Mouse (Mus musculus): ENCODE data around the gene Fbln2. TPM values are rescaled to one million over a fixed set of nuclear protein-coding genes. Genes with fewer than 3 reads are reported as not detected.

Fbln2 gene
- polyA plus RNA-seq, 1 experiment from 2014 or later = 7.3 TPM

- WGBS = 76% methylated on average over 4 of the region's 4 CpGs
- H3K27ac ChIP-seq (ENCODE audit: low read depth, low read length) = no peak overlapping the region
Observed at GRCm38 (mm10) chr6:91225346-91225745, 13.1 kb downstream of the Fbln2 start.

DNA sequence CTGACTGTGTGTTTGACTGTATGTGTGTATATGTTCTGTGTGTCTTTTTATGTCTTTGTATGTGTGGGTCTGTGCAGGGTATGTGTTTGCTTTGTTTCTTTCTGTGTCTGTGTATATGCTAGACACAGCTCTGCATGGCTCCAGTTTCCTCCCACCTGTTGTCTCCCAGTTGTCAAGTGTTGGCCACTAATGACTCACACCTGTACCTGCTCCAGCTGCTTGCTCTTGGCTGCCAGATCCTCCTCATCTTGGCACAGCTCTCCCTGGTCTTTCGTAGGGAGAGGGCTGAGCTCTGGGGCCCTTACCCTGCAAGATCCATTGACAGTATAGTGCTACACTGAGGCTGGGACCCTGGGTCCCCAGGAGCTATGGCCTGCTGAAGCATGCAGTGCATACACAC, 13.8 kb downstream of the Fbln2 start:
- Histone ChIP-seq H3K9ac (ENCODE audit: low read length) (no peak overlapping the region), H3K4me3 (ENCODE audit: low read depth, low read length) (no peak overlapping the region), H3K36me3 (ENCODE audit: control insufficient read depth, insufficient read depth, low read length) (no peaks in the 10 kb centered on the region), H3K4me1 (ENCODE audit: control insufficient read depth, insufficient read depth, low read length) (peaks cover 3% of the 10 kb centered on the region; the same call in 1 of the 2 replicates), H3K27me3 (replicated peaks; ENCODE audit: control insufficient read depth, insufficient read depth, low read length) (no peaks in the 10 kb centered on the region), H3K27ac (ENCODE audit: low read depth, low read length) (no peak overlapping the region), H3K4me2 (ENCODE audit: low read length) (no peak overlapping the region), H3K9me3 (replicated peaks; ENCODE audit: control insufficient read depth, low read length) (no peaks in the 10 kb centered on the region)
- 76% methylated on average over 1 of the region's 1 CpGs for WGBS
- DNase-seq (ENCODE audit: low spot score) (no peak), ATAC-seq (no peak)

More at GRCm38 (mm10) chr6:91225346-91225745, 13.1 kb downstream of the Fbln2 start:
- Histone ChIP-seq H3K9me3 (replicated peaks; ENCODE audit: control insufficient read depth, low read length) (no peaks in the 10 kb centered on the region), H3K4me1 (ENCODE audit: control insufficient read depth, insufficient read depth, low read length) (peaks cover 3% of the 10 kb centered on the region; the same call in 1 of the 2 replicates), H3K4me3 (ENCODE audit: low read depth, low read length) (no peak overlapping the region), H3K4me2 (ENCODE audit: low read length) (no peak overlapping the region), H3K27me3 (replicated peaks; ENCODE audit: control insufficient read depth, insufficient read depth, low read length) (no peaks in the 10 kb centered on the region), H3K36me3 (ENCODE audit: control insufficient read depth, insufficient read depth, low read length) (no peaks in the 10 kb centered on the region), H3K9ac (ENCODE audit: low read length) (no peak overlapping the region)
- no peak for ATAC-seq
- DNase-seq (ENCODE audit: low spot score) = no peak

DNA sequence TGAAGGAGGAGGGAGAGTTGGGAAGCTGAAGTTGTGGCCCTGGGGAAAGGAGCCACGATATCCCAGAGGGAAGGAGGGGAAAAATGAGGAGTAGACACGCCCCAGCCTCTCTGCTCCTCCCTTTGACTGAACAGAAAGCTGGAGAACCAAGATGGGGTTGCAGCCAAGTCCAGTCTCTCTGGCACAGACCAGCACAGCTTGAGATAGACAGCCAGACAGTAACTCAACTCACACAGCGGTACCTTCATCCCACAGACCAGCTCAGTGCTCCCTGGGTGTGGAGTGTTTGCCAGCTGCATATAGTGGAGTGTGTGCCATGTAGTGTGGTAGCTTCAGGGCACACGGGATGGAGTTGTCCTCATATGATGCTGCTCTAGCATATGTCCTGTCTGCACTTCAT, 16.7 kb downstream of the Fbln2 start:
- Histone ChIP-seq H3K4me2 (ENCODE audit: low read length) (no peak overlapping the region), H3K36me3 (ENCODE audit: control insufficient read depth, insufficient read depth, low read length) (no peaks in the 10 kb centered on the region), H3K9me3 (replicated peaks; ENCODE audit: control insufficient read depth, low read length) (no peaks in the 10 kb centered on the region), H3K4me1 (ENCODE audit: control insufficient read depth, insufficient read depth, low read length) (no peaks in the 10 kb centered on the region), H3K4me3 (ENCODE audit: low read depth, low read length) (no peak overlapping the region), H3K27me3 (replicated peaks; ENCODE audit: control insufficient read depth, insufficient read depth, low read length) (no peaks in the 10 kb centered on the region), H3K9ac (ENCODE audit: low read length) (no peak overlapping the region), H3K27ac (ENCODE audit: low read depth, low read length) (no peak overlapping the region)
- WGBS = 73% methylated on average over 4 of the region's 4 CpGs
- DNase-seq (ENCODE audit: low spot score) (no peak), ATAC-seq (no peak)

DNA sequence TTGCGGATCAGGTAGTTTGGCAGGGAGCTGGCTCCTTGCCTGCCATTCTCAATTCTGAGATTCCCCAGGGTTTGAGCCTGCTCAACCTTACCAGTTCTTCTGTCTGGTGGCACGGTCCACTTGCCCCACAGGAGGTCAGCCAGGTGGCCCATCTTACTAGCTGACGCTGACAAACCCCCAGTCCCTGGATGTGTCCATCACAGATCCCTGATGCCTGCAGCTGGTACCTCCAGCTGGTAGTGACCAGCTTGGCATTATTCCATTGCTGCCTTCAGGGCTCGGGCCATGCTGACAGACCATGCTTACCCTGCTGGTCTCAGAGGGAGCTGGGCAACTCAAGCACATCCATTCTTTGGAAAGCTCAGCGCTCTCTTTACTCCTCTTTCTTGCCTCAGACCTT, 18.7 kb downstream of the Fbln2 start:
- Histone ChIP-seq H3K4me1 (ENCODE audit: control insufficient read depth, insufficient read depth, low read length) (0 out of 2 replicates have a peak, but pooled peaks cover 3% of the 10 kb centered on the region), H3K27ac (ENCODE audit: low read depth, low read length) (no peak overlapping the region), H3K4me2 (ENCODE audit: low read length) (no peak overlapping the region), H3K9ac (ENCODE audit: low read length) (no peak overlapping the region), H3K9me3 (replicated peaks; ENCODE audit: control insufficient read depth, low read length) (no peaks in the 10 kb centered on the region), H3K27me3 (replicated peaks; ENCODE audit: control insufficient read depth, insufficient read depth, low read length) (no peaks in the 10 kb centered on the region), H3K36me3 (ENCODE audit: control insufficient read depth, insufficient read depth, low read length) (no peaks in the 10 kb centered on the region), H3K4me3 (ENCODE audit: low read depth, low read length) (no peak overlapping the region)
- DNase-seq (ENCODE audit: low spot score) = no peak
- ATAC-seq = no peak
- 88% methylated on average over 5 of the region's 5 CpGs for WGBS

GRCm38 (mm10) chr6:91231523-91231922, 19.3 kb downstream of the Fbln2 start:
- Histone ChIP-seq H3K27me3 (replicated peaks; ENCODE audit: control insufficient read depth, insufficient read depth, low read length) (no peaks in the 10 kb centered on the region), H3K9ac (ENCODE audit: low read length) (no peak overlapping the region), H3K4me1 (ENCODE audit: control insufficient read depth, insufficient read depth, low read length) (0 out of 2 replicates have a peak, but pooled peaks cover 8% of the 10 kb centered on the region), H3K36me3 (ENCODE audit: control insufficient read depth, insufficient read depth, low read length) (no peaks in the 10 kb centered on the region), H3K4me3 (ENCODE audit: low read depth, low read length) (no peak overlapping the region), H3K9me3 (replicated peaks; ENCODE audit: control insufficient read depth, low read length) (no peaks in the 10 kb centered on the region), H3K27ac (ENCODE audit: low read depth, low read length) (no peak overlapping the region), H3K4me2 (ENCODE audit: low read length) (no peak overlapping the region)
- DNase-seq (ENCODE audit: low spot score) (no peak), ATAC-seq (no peak)
- WGBS = 82% methylated on average over 4 of the region's 4 CpGs

GRCm38 (mm10) chr6:91233011-91233410, 20.8 kb downstream of the Fbln2 start:
- no peak overlapping the region for H3K4me2 ChIP-seq (ENCODE audit: low read length)
- no peak overlapping the region for H3K9ac ChIP-seq (ENCODE audit: low read length)
- H3K4me1 ChIP-seq (ENCODE audit: control insufficient read depth, insufficient read depth, low read length) = 0 out of 2 replicates have a peak, but pooled peaks cover 8% of the 10 kb centered on the region
- no peaks in the 10 kb centered on the region for H3K9me3 ChIP-seq (replicated peaks; ENCODE audit: control insufficient read depth, low read length)
- no peak overlapping the region for H3K4me3 ChIP-seq (ENCODE audit: low read depth, low read length)
- DNase-seq (ENCODE audit: low spot score) (no peak), ATAC-seq (no peak)
- H3K36me3 ChIP-seq (ENCODE audit: control insufficient read depth, insufficient read depth, low read length) = no peaks in the 10 kb centered on the region
- 89% methylated on average over 12 of the region's 12 CpGs for WGBS
- no peak overlapping the region for H3K27ac ChIP-seq (ENCODE audit: low read depth, low read length)
- H3K27me3 ChIP-seq (replicated peaks; ENCODE audit: control insufficient read depth, insufficient read depth, low read length) = no peaks in the 10 kb centered on the region

- no peak for DNase-seq (ENCODE audit: low spot score)
- ATAC-seq = no peak
- WGBS = 70% methylated on average over 10 of the region's 10 CpGs
Observed at GRCm38 (mm10) chr6:91233424-91234015, 21.3 kb downstream of the Fbln2 start.

GRCm38 (mm10) chr6:91236006-91236405, 23.8 kb downstream of the Fbln2 start:
- no peak overlapping the region for H3K27ac ChIP-seq (ENCODE audit: low read depth, low read length)
- 0 out of 2 replicates have a peak, but pooled peaks cover 8% of the 10 kb centered on the region for H3K4me1 ChIP-seq (ENCODE audit: control insufficient read depth, insufficient read depth, low read length)
- no peak for ATAC-seq
- H3K9me3 ChIP-seq (replicated peaks; ENCODE audit: control insufficient read depth, low read length) = no peaks in the 10 kb centered on the region
- H3K36me3 ChIP-seq (ENCODE audit: control insufficient read depth, insufficient read depth, low read length) = no peaks in the 10 kb centered on the region
- WGBS = 50% methylated on average over 11 of the region's 11 CpGs
- H3K9ac ChIP-seq (ENCODE audit: low read length) = no peak overlapping the region
- H3K4me2 ChIP-seq (ENCODE audit: low read length) = no peak overlapping the region
- no peaks in the 10 kb centered on the region for H3K27me3 ChIP-seq (replicated peaks; ENCODE audit: control insufficient read depth, insufficient read depth, low read length)
- no peak for DNase-seq (ENCODE audit: low spot score)
- H3K4me3 ChIP-seq (ENCODE audit: low read depth, low read length) = no peak overlapping the region

More at GRCm38 (mm10) chr6:91233424-91234015, 21.3 kb downstream of the Fbln2 start:
- Histone ChIP-seq H3K9ac (ENCODE audit: low read length) (no peak overlapping the region), H3K27ac (ENCODE audit: low read depth, low read length) (no peak overlapping the region), H3K4me2 (ENCODE audit: low read length) (no peak overlapping the region), H3K4me1 (ENCODE audit: control insufficient read depth, insufficient read depth, low read length) (0 out of 2 replicates have a peak, but pooled peaks cover 8% of the 10 kb centered on the region), H3K4me3 (ENCODE audit: low read depth, low read length) (no peak overlapping the region), H3K9me3 (replicated peaks; ENCODE audit: control insufficient read depth, low read length) (no peaks in the 10 kb centered on the region), H3K36me3 (ENCODE audit: control insufficient read depth, insufficient read depth, low read length) (no peaks in the 10 kb centered on the region), H3K27me3 (replicated peaks; ENCODE audit: control insufficient read depth, insufficient read depth, low read length) (no peaks in the 10 kb centered on the region)

DNA sequence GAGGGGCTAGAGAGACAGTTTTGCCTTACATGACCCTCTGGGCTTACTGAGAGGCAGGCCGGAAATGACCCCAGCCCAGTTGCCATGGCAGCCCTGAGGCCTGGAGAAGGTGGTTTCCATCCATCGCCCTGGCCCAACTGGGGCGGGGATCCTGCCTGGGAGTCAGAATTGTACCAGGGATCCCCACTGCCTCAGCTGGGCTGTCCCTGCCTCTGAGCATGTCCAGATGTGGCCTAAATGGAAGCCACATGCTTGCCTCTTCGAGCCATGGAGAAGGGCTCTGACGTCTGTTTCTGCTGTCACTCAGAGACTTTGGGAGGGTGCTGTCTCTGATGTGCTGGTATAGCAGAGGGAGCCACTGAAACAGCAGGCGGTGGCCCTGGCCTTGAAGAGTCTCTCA, 24.2 kb downstream of the Fbln2 start:
- Histone ChIP-seq H3K36me3 (ENCODE audit: control insufficient read depth, insufficient read depth, low read length) (no peaks in the 10 kb centered on the region), H3K27ac (ENCODE audit: low read depth, low read length) (no peak overlapping the region), H3K4me3 (ENCODE audit: low read depth, low read length) (no peak overlapping the region), H3K27me3 (replicated peaks; ENCODE audit: control insufficient read depth, insufficient read depth, low read length) (no peaks in the 10 kb centered on the region), H3K9me3 (replicated peaks; ENCODE audit: control insufficient read depth, low read length) (no peaks in the 10 kb centered on the region), H3K9ac (ENCODE audit: low read length) (no peak overlapping the region), H3K4me2 (ENCODE audit: low read length) (no peak overlapping the region), H3K4me1 (ENCODE audit: control insufficient read depth, insufficient read depth, low read length) (0 out of 2 replicates have a peak, but pooled peaks cover 8% of the 10 kb centered on the region)
- no peak for ATAC-seq
- 68% methylated on average over 6 of the region's 6 CpGs for WGBS
- DNase-seq (ENCODE audit: low spot score) = no peak

Measured in forebrain, embryonic 14.5 days (tissue).